Mouse (Mus musculus) heart, postnatal 14 days (tissue): ENCODE measurements around the gene Zfp663. TPM values are rescaled to one million over a fixed set of nuclear protein-coding genes. Genes with fewer than 3 reads are reported as not detected.

Source experiments
- total RNA-seq, 2 experiments: library from RNA; stranded (reverse); gene quantifications; 2 replicates each; pipeline ENCODE4 v1.2.3; 2021

Zfp663 gene
- total RNA-seq, 2 experiments from 2014 or later: not detected

Other genes starting within 250 kb of the Zfp663 start
- under 1 TPM; 0.17 to 0.22 TPM for gene Cdh22, start 133.9 kb downstream of the Zfp663 start, total RNA-seq
- 10 to 100 TPM; 16.9 to 17.4 TPM for gene Slc35c2, start 80.9 kb downstream of the Zfp663 start, total RNA-seq
- gene Elmo2, start 42.2 kb downstream of the Zfp663 start, total RNA-seq: 10 to 100 TPM; 22.2 to 25.1 TPM
- 1 to 10 TPM; 2.9 to 3.0 TPM for gene Zfp334, start 19.5 kb upstream of the Zfp663 start, total RNA-seq
- not detected for gene Ocstamp, start 31.7 kb upstream of the Zfp663 start, total RNA-seq
- under 1 TPM; 0.34 to 0.38 TPM for gene Slc13a3, start 104.5 kb upstream of the Zfp663 start, total RNA-seq
- 10 to 100 TPM; 10.6 to 10.9 TPM for gene Trp53rka, start 124.6 kb upstream of the Zfp663 start, total RNA-seq
- gene Slc2a10, start 135.1 kb upstream of the Zfp663 start, total RNA-seq: 1 to 10 TPM; 3.4 to 4.4 TPM
- gene Eya2, start 226.3 kb upstream of the Zfp663 start, total RNA-seq: 1 to 10 TPM; 1.8 to 2.5 TPM